Mouse (Mus musculus) E14TG2a.4 (cell line): ENCODE results near the gene Gm37240.
A peak's percentile ranks its signal among the peaks of the same experiment; 100 is the strongest.

Source experiments
- H3K27me3 ChIP-seq: 2 replicates; pipeline ENCODE4 v1.6.1; 2014; ENCODE audit warnings: low read length, control low read depth; ENCODE audit not compliant: insufficient read depth
- H3K36me3 ChIP-seq: 2 replicates; pipeline ENCODE4 v1.6.1; 2014; ENCODE audit warnings: low read length, control low read depth; ENCODE audit not compliant: insufficient read depth
- H3K4me1 ChIP-seq: replicated peaks from 2 replicates; pipeline ENCODE4 v1.6.1; 2014; ENCODE audit warnings: low read depth, low read length, control low read depth
- H3K4me3 ChIP-seq: replicated peaks from 2 replicates; pipeline ENCODE4 v1.5.1; 2014; ENCODE audit warnings: mild to moderate bottlenecking, low read length
- H3K9me3 ChIP-seq: 2 replicates; pipeline ENCODE4 v1.6.1; 2014; ENCODE audit warnings: low read length, control low read depth
- CTCF ChIP-seq: conservative IDR thresholded peaks from 2 replicates; pipeline ENCODE4 v1.5.1; 2014; ENCODE audit warnings: low read length
- NANOG ChIP-seq: IDR thresholded peaks from 2 replicates; pipeline ENCODE4 v1.6.1; 2014; ENCODE audit warnings: borderline replicate concordance, low read length, mixed read lengths
- POU5F1 ChIP-seq: IDR thresholded peaks from 2 replicates; pipeline ENCODE4 v1.6.1; 2014; ENCODE audit warnings: low read length, borderline replicate concordance

The Gm37240 gene

GRCm38 (mm10) chr3:85619345-85619744, 268.0 kb downstream of the Gm37240 start:
- peaks cover 26% of the 10 kb centered on the region for H3K36me3 ChIP-seq
- TF ChIP-seq CTCF: no peak
- TF ChIP-seq POU5F1: no peak
- TF ChIP-seq NANOG: no peak

GRCm38 (mm10) chr3:85618885-85619284, 268.4 kb downstream of the Gm37240 start:
- no peaks in the 10 kb centered on the region for H3K4me1 ChIP-seq
- TF ChIP-seq POU5F1 (no peak), NANOG (no peak), CTCF (peak; percentile 21)
- H3K27me3 ChIP-seq: no peaks in the 10 kb centered on the region
- no peaks in the 10 kb centered on the region for H3K9me3 ChIP-seq
- H3K36me3 ChIP-seq: peaks cover 26% of the 10 kb centered on the region
- no peak overlapping the region for H3K4me3 ChIP-seq

More at GRCm38 (mm10) chr3:85619345-85619744, 268.0 kb downstream of the Gm37240 start:
- Histone ChIP-seq H3K27me3 (no peaks in the 10 kb centered on the region), H3K4me3 (no peak overlapping the region), H3K9me3 (no peaks in the 10 kb centered on the region), H3K4me1 (no peaks in the 10 kb centered on the region)

GRCm38 (mm10) chr3:85616389-85616788, 270.9 kb downstream of the Gm37240 start:
- H3K4me1 ChIP-seq: no peaks in the 10 kb centered on the region
- TF ChIP-seq CTCF: no peak
- no peak for TF ChIP-seq NANOG
- TF ChIP-seq POU5F1: no peak

GRCm38 (mm10) chr3:85607753-85608152, 279.6 kb downstream of the Gm37240 start:
- peaks cover 3% of the 10 kb centered on the region; the same call in 1 of the 2 replicates for H3K4me1 ChIP-seq

More at GRCm38 (mm10) chr3:85616389-85616788, 270.9 kb downstream of the Gm37240 start:
- H3K9me3 ChIP-seq: no peaks in the 10 kb centered on the region
- no peak overlapping the region for H3K4me3 ChIP-seq
- peaks cover 50% of the 10 kb centered on the region for H3K36me3 ChIP-seq
- no peaks in the 10 kb centered on the region for H3K27me3 ChIP-seq

GRCm38 (mm10) chr3:85606912-85607311, 280.4 kb downstream of the Gm37240 start:
- Histone ChIP-seq H3K4me3 (no peak overlapping the region), H3K27me3 (no peaks in the 10 kb centered on the region), H3K4me1 (peaks cover 3% of the 10 kb centered on the region; the same call in 1 of the 2 replicates), H3K36me3 (peaks cover 38% of the 10 kb centered on the region), H3K9me3 (no peaks in the 10 kb centered on the region)
- TF ChIP-seq NANOG (no peak), CTCF (no peak), POU5F1 (no peak)

More at GRCm38 (mm10) chr3:85607753-85608152, 279.6 kb downstream of the Gm37240 start:
- H3K36me3 ChIP-seq: peaks cover 46% of the 10 kb centered on the region
- no peaks in the 10 kb centered on the region for H3K27me3 ChIP-seq
- H3K9me3 ChIP-seq: no peaks in the 10 kb centered on the region
- no peak for TF ChIP-seq POU5F1
- no peak for TF ChIP-seq CTCF
- TF ChIP-seq NANOG: no peak
- no peak overlapping the region for H3K4me3 ChIP-seq

- Histone ChIP-seq H3K9me3 (no peaks in the 10 kb centered on the region), H3K4me1 (peaks cover 3% of the 10 kb centered on the region; the same call in 1 of the 2 replicates), H3K4me3 (no peak overlapping the region), H3K36me3 (peaks cover 30% of the 10 kb centered on the region), H3K27me3 (no peaks in the 10 kb centered on the region)
- TF ChIP-seq NANOG (no peak), POU5F1 (no peak), CTCF (no peak)
Measured at GRCm38 (mm10) chr3:85603811-85604210, 283.5 kb downstream of the Gm37240 start.

- Histone ChIP-seq H3K4me1 (peaks cover 3% of the 10 kb centered on the region; the same call in 1 of the 2 replicates), H3K36me3 (peaks cover 28% of the 10 kb centered on the region), H3K27me3 (no peaks in the 10 kb centered on the region), H3K4me3 (no peak overlapping the region), H3K9me3 (no peaks in the 10 kb centered on the region)
- no peak for TF ChIP-seq POU5F1
Measured at GRCm38 (mm10) chr3:85601841-85602305, 285.4 kb downstream of the Gm37240 start.

- no peaks in the 10 kb centered on the region for H3K27me3 ChIP-seq
- H3K36me3 ChIP-seq: peaks cover 6% of the 10 kb centered on the region; the same call in 1 of the 2 replicates
- H3K9me3 ChIP-seq: no peaks in the 10 kb centered on the region
- H3K4me3 ChIP-seq: no peak overlapping the region
- peaks cover 3% of the 10 kb centered on the region; the same call in 1 of the 2 replicates for H3K4me1 ChIP-seq
- TF ChIP-seq POU5F1 (no peak), CTCF (no peak), NANOG (no peak)
Measured at GRCm38 (mm10) chr3:85599526-85599925, 287.8 kb downstream of the Gm37240 start.

GRCm38 (mm10) chr3:85594452-85594851, 292.9 kb downstream of the Gm37240 start:
- Histone ChIP-seq H3K27me3 (no peaks in the 10 kb centered on the region), H3K36me3 (peaks cover 6% of the 10 kb centered on the region), H3K9me3 (no peaks in the 10 kb centered on the region), H3K4me3 (no peak overlapping the region), H3K4me1 (no peaks in the 10 kb centered on the region)
- TF ChIP-seq NANOG (no peak), CTCF (no peak), POU5F1 (no peak)
